Mouse (Mus musculus): ENCODE results near the gene Grk1. TPM values are rescaled to one million over a fixed set of nuclear protein-coding genes. Genes with fewer than 3 reads are reported as not detected.

Grk1 gene
- not detected in 2 replicates for polyA plus RNA-seq (2012; rRNA removed)

DNA sequence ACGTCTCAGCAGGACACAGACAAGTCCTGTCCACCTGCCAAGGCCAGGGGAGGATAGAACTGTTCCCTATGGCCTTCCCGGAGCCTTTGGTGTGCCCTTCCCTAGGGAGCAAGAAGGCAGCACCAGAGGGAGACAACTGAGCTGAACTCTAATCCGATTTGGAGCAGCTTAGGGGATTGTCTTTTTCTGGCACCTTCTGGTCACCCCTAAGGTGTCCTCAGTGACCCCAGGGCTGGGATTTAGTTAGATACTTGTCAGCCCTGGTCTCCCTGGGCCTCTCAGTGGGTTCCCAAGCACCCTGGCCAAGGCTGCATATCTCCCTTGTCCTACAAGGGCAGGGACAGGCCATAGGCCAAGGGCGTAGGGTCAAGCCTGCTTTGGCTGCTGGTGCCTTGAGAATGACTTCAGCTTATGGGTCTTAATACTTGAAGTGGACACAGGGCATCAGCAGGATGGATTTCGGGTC, at the start of gene Grk1:
Grk1 (plus strand) TSS at position 416 of the 466 bp plus-strand sequence.
- TF ChIP-seq POLR2A (IDR thresholded peaks at IDR 0.05; ENCODE audit: low read depth, low read length), result no peak
- no peaks in the 10 kb centered on the region for H3K36me3 ChIP-seq (ENCODE audit: control insufficient read depth, insufficient read depth, low read length)
- DNase-seq (ENCODE audit: low read depth in 1 of 2, low spot score in 2 of 2), result no peak
- H3K4me1 ChIP-seq (ENCODE audit: control insufficient read depth, insufficient read depth, insufficient read length), result no peaks in the 10 kb centered on the region
- H3K27me3 ChIP-seq (ENCODE audit: control insufficient read depth, insufficient read depth, low read length), result no peaks in the 10 kb centered on the region
- no peak within 1 kb of the TSS for H3K27ac ChIP-seq (ENCODE audit: insufficient read depth, low read length)
- 83% methylated on average over 5 of the region's 5 CpGs for WGBS
- H3K4me3 ChIP-seq (ENCODE audit: extremely low read depth, insufficient read depth, insufficient read length), result no peak within 1 kb of the TSS

DNA sequence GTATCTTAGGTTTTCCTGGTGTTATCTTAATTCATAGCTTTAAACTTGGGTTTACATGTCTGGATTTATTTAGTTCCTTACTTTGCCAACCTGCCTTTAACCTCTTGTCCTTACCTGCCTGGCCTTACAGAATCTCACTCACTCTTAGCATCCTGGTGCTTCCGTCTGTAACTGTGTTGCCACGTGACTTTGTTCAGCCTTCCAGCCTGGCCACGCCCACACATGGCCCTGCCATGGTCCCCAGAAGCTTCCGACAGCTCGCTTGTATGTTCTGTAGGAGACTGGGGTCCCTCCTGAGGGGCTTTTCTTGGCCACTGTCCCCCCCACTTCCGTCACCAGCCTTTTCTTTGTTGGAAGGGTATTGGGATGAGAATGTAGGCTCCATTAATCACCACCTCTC, 48.7 kb upstream of the Grk1 start:
- Histone ChIP-seq H3K4me1 (ENCODE audit: control insufficient read depth, insufficient read depth, insufficient read length) (no peaks in the 10 kb centered on the region), H3K27ac (ENCODE audit: insufficient read depth, low read length) (no peak overlapping the region), H3K36me3 (ENCODE audit: control insufficient read depth, insufficient read depth, low read length) (peaks cover 5% of the 10 kb centered on the region), H3K27me3 (ENCODE audit: control insufficient read depth, insufficient read depth, low read length) (no peaks in the 10 kb centered on the region), H3K4me3 (ENCODE audit: extremely low read depth, insufficient read depth, insufficient read length) (no peak overlapping the region)
- no peak for DNase-seq (ENCODE audit: low read depth in 1 of 2, low spot score in 2 of 2)
- 88% methylated on average over 6 of the region's 6 CpGs for WGBS
- TF ChIP-seq CTCF (IDR thresholded peaks at IDR 0.05; ENCODE audit: extremely low read depth, insufficient read depth, insufficient read length, insufficient replicate concordance), result no peak
- no peak for TF ChIP-seq POLR2A (IDR thresholded peaks at IDR 0.05; ENCODE audit: low read depth, low read length)

DNA sequence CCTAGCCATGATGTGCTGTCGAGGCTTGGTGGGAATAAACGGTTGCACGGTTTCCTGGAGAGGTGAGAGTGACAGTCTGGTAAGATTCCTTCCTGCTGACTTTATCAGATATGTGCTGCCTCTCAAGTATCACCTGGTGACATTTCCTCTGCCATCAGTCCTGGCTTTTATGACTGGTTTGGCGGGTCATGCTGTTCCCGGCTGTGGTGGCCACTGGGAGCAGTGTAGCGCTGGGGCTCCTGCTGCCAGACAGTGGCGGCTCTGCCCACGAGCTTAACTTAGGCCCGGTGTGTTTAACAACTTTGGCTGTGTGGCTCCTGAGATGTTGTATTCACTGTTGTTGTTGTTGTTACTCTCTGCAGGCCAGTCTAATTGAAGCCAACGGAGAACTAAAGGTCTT, 48.2 kb upstream of the Grk1 start:
- H3K4me1 ChIP-seq (ENCODE audit: control insufficient read depth, insufficient read depth, insufficient read length), result no peaks in the 10 kb centered on the region
- peaks cover 8% of the 10 kb centered on the region for H3K36me3 ChIP-seq (ENCODE audit: control insufficient read depth, insufficient read depth, low read length)
- H3K27me3 ChIP-seq (ENCODE audit: control insufficient read depth, insufficient read depth, low read length), result no peaks in the 10 kb centered on the region
- no peak for TF ChIP-seq CTCF (IDR thresholded peaks at IDR 0.05; ENCODE audit: extremely low read depth, insufficient read depth, insufficient read length, insufficient replicate concordance)
- TF ChIP-seq POLR2A (IDR thresholded peaks at IDR 0.05; ENCODE audit: low read depth, low read length), result no peak
- no peak for DNase-seq (ENCODE audit: low read depth in 1 of 2, low spot score in 2 of 2)
- no peak overlapping the region for H3K27ac ChIP-seq (ENCODE audit: insufficient read depth, low read length)
- H3K4me3 ChIP-seq (ENCODE audit: extremely low read depth, insufficient read depth, insufficient read length), result no peak overlapping the region
- 57% methylated on average over 10 of the region's 10 CpGs for WGBS

DNA sequence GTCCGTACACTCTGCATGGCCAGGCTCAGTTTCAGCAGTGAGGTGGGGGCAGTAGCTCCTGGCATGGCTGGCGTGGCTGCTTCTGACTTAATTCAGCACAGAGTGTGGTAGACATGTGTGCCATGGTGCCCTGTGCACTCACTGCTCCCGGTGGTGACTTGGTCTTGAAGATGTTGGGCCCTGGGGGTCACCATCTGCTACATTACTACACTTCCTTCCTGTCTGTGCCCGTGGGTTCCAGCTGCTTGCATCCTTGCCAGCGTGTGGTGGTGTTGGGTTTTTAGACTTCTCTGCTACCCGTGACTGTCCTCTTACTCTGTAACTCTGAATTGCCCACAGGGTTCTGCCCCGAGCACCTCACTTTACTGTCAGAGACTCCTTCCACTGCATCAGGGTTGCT, 44.7 kb upstream of the Grk1 start:
- no peak for TF ChIP-seq CTCF (IDR thresholded peaks at IDR 0.05; ENCODE audit: extremely low read depth, insufficient read depth, insufficient read length, insufficient replicate concordance)
- no peak for TF ChIP-seq POLR2A (IDR thresholded peaks at IDR 0.05; ENCODE audit: low read depth, low read length)
- H3K27ac ChIP-seq (ENCODE audit: insufficient read depth, low read length), result no peak overlapping the region
- H3K4me1 ChIP-seq (ENCODE audit: control insufficient read depth, insufficient read depth, insufficient read length), result no peaks in the 10 kb centered on the region
- H3K27me3 ChIP-seq (ENCODE audit: control insufficient read depth, insufficient read depth, low read length), result no peaks in the 10 kb centered on the region
- no peak for DNase-seq (ENCODE audit: low read depth in 1 of 2, low spot score in 2 of 2)
- 32% methylated on average over 7 of the region's 7 CpGs for WGBS
- no peak overlapping the region for H3K4me3 ChIP-seq (ENCODE audit: extremely low read depth, insufficient read depth, insufficient read length)
- H3K36me3 ChIP-seq (ENCODE audit: control insufficient read depth, insufficient read depth, low read length), result peaks cover 10% of the 10 kb centered on the region

DNA sequence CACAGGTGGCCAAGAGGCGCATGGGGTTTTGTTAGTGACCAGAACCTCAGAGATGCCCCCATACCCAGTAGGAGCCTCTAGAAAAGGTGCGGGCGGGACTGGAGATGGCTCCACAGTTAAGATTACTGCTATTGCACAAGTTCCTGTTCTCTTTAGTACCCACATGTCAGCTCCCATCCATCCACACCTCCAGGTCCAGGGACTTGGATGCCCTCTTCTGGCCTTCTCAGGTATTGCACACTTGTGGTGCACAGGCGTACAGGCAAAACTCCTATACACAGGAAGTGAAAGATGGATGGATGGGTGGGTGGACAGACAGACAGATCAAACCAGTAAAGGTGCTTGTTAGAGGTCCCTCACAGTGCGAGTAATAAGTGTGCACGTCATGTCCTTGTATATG, 43.0 kb upstream of the Grk1 start:
- Histone ChIP-seq H3K27me3 (ENCODE audit: control insufficient read depth, insufficient read depth, low read length) (no peaks in the 10 kb centered on the region), H3K4me3 (ENCODE audit: extremely low read depth, insufficient read depth, insufficient read length) (no peak overlapping the region), H3K36me3 (ENCODE audit: control insufficient read depth, insufficient read depth, low read length) (peaks cover 10% of the 10 kb centered on the region), H3K27ac (ENCODE audit: insufficient read depth, low read length) (no peak overlapping the region), H3K4me1 (ENCODE audit: control insufficient read depth, insufficient read depth, insufficient read length) (no peaks in the 10 kb centered on the region)
- DNase-seq (ENCODE audit: low read depth in 1 of 2, low spot score in 2 of 2), result no peak
- 95% methylated on average over 6 of the region's 6 CpGs for WGBS
- TF ChIP-seq POLR2A (IDR thresholded peaks at IDR 0.05; ENCODE audit: low read depth, low read length) (no peak), CTCF (IDR thresholded peaks at IDR 0.05; ENCODE audit: extremely low read depth, insufficient read depth, insufficient read length, insufficient replicate concordance) (no peak)

DNA sequence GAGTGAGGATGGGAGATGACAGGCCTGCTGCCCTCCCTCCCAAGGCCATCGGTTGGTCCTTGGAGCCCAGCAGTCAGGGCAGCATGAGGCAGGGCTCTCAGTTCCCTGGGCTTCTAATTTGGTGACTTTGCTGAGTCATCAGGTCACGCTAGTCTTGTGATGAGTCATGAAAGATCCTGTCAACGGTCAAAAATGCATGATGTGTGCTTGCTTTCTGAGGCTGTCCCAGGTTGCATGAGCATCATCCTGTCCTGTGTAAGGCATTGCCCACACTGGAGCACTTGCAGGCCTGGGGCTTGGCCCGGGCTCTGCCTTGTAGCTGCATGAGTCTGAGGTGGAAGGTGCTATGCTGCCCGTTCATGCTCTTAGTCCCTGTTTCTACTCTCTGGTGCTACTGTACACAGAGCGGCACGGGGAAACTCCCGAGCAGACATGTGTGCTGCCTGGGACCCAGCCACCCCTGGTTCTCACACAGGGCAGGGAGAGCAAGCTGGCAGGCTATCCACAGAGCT, 31.7 kb upstream of the Grk1 start:
- 83% methylated on average over 8 of the region's 8 CpGs for WGBS
- TF ChIP-seq CTCF (IDR thresholded peaks at IDR 0.05; ENCODE audit: extremely low read depth, insufficient read depth, insufficient read length, insufficient replicate concordance), result no peak
- no peak for TF ChIP-seq POLR2A (IDR thresholded peaks at IDR 0.05; ENCODE audit: low read depth, low read length)
- peaks cover 32% of the 10 kb centered on the region for H3K36me3 ChIP-seq (ENCODE audit: control insufficient read depth, insufficient read depth, low read length)

DNA sequence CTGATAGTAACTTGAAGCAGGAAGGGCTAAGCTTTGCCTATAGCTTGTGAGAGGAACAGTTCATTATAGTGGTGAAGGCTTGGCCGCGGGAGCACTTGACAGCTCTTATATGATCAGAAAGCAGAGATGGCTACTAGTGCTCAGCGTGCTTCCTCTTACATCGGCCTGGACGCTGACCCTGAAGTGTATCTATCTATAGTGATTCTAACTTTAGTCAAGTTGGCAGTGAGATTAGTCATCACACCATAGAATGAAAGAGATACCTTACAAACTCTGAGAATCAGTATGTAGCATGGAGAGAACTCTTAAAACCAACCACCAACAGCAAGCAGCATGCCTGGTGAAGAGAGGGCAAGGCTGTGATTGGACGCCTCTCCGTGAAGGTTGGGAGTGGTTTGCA, 23.3 kb upstream of the Grk1 start:
- 89% methylated on average over 7 of the region's 7 CpGs for WGBS
- Histone ChIP-seq H3K27me3 (ENCODE audit: control insufficient read depth, insufficient read depth, low read length) (no peaks in the 10 kb centered on the region), H3K27ac (ENCODE audit: insufficient read depth, low read length) (no peak overlapping the region), H3K4me3 (ENCODE audit: extremely low read depth, insufficient read depth, insufficient read length) (no peak overlapping the region), H3K4me1 (ENCODE audit: control insufficient read depth, insufficient read depth, insufficient read length) (no peaks in the 10 kb centered on the region), H3K36me3 (ENCODE audit: control insufficient read depth, insufficient read depth, low read length) (peaks cover 8% of the 10 kb centered on the region)
- TF ChIP-seq POLR2A (IDR thresholded peaks at IDR 0.05; ENCODE audit: low read depth, low read length) (no peak), CTCF (IDR thresholded peaks at IDR 0.05; ENCODE audit: extremely low read depth, insufficient read depth, insufficient read length, insufficient replicate concordance) (no peak)
- DNase-seq (ENCODE audit: low read depth in 1 of 2, low spot score in 2 of 2), result no peak

More for the DNA sequence above, 31.7 kb upstream of the Grk1 start:
- Histone ChIP-seq H3K4me3 (ENCODE audit: extremely low read depth, insufficient read depth, insufficient read length) (no peak overlapping the region), H3K27me3 (ENCODE audit: control insufficient read depth, insufficient read depth, low read length) (no peaks in the 10 kb centered on the region), H3K4me1 (ENCODE audit: control insufficient read depth, insufficient read depth, insufficient read length) (no peaks in the 10 kb centered on the region), H3K27ac (ENCODE audit: insufficient read depth, low read length) (no peak overlapping the region)
- no peak for DNase-seq (ENCODE audit: low read depth in 1 of 2, low spot score in 2 of 2)

Measured in spleen, adult 2 months (tissue).